Mouse (Mus musculus): ENCODE results near the gene 9530077C05Rik.
A peak's percentile ranks its signal among the peaks of the same experiment; 100 is the strongest.
"Not testable (repeated sequence)": the region's sequence is repeated elsewhere in the genome, so short reads cannot be mapped to it uniquely, and the experiment has no call there.

The 9530077C05Rik gene

GRCm38 (mm10) chr9:22411002-22411857, at the start of gene 9530077C05Rik:
Gene 9530077C05Rik, plus strand, starts transcription at chr9:22411513.
- DNase-seq (ENCODE audit: low spot score): peak; percentile 90

- DNase-seq (ENCODE audit: low spot score): no peak
Measured at GRCm38 (mm10) chr9:22366221-22366620, 45.1 kb upstream of the 9530077C05Rik start.

GRCm38 (mm10) chr9:22366621-22367020, 44.7 kb upstream of the 9530077C05Rik start:
- DNase-seq (ENCODE audit: low spot score): peak; percentile 58

GRCm38 (mm10) chr9:22368030-22368429, 43.3 kb upstream of the 9530077C05Rik start:
- DNase-seq (ENCODE audit: low spot score): peak; percentile 77

GRCm38 (mm10) chr9:22372760-22373159, 38.6 kb upstream of the 9530077C05Rik start:
- peak; percentile 24 for DNase-seq (ENCODE audit: low spot score)

GRCm38 (mm10) chr9:22376086-22376485, 35.2 kb upstream of the 9530077C05Rik start:
- no peak for DNase-seq (ENCODE audit: low spot score)

GRCm38 (mm10) chr9:22385890-22386289, 25.4 kb upstream of the 9530077C05Rik start:
- DNase-seq (ENCODE audit: low spot score): peak; percentile 11

GRCm38 (mm10) chr9:22387901-22388300, 23.4 kb upstream of the 9530077C05Rik start:
- peak; percentile 16 for DNase-seq (ENCODE audit: low spot score)

GRCm38 (mm10) chr9:22388401-22388980, 22.8 kb upstream of the 9530077C05Rik start:
- DNase-seq (ENCODE audit: low spot score): peak; percentile 30

- DNase-seq (ENCODE audit: low spot score): peak; percentile 91
Measured at GRCm38 (mm10) chr9:22389021-22389476, 22.3 kb upstream of the 9530077C05Rik start, which contains the start of gene Anln. Gene Anln, minus strand, starts transcription at chr9:22389188.

- peak; percentile 55 for DNase-seq (ENCODE audit: low spot score)
Measured at GRCm38 (mm10) chr9:22389736-22390245, 21.5 kb upstream of the 9530077C05Rik start.

- DNase-seq (ENCODE audit: low spot score): peak; percentile 7
Measured at GRCm38 (mm10) chr9:22390390-22390789, 20.9 kb upstream of the 9530077C05Rik start.

GRCm38 (mm10) chr9:22394725-22395124, 16.6 kb upstream of the 9530077C05Rik start:
- no peak for DNase-seq (ENCODE audit: low spot score)

GRCm38 (mm10) chr9:22399021-22399420, 12.3 kb upstream of the 9530077C05Rik start:
- DNase-seq (ENCODE audit: low spot score): no peak

GRCm38 (mm10) chr9:22402001-22402400, 9.3 kb upstream of the 9530077C05Rik start:
- no peak for DNase-seq (ENCODE audit: low spot score)

GRCm38 (mm10) chr9:22402976-22403375, 8.3 kb upstream of the 9530077C05Rik start:
- DNase-seq (ENCODE audit: low spot score): no peak

GRCm38 (mm10) chr9:22403501-22403900, 7.8 kb upstream of the 9530077C05Rik start:
- not testable (repeated sequence) for DNase-seq (ENCODE audit: low spot score)

- DNase-seq (ENCODE audit: low spot score): peak; percentile 40
Measured at GRCm38 (mm10) chr9:22405414-22405813, 5.9 kb upstream of the 9530077C05Rik start.

GRCm38 (mm10) chr9:22407633-22408032, 3.7 kb upstream of the 9530077C05Rik start:
- not testable (repeated sequence) for DNase-seq (ENCODE audit: low spot score)

- peak; percentile 57 for DNase-seq (ENCODE audit: low spot score)
Measured at GRCm38 (mm10) chr9:22408344-22408743, 3.0 kb upstream of the 9530077C05Rik start.

GRCm38 (mm10) chr9:22409501-22409900, 1.8 kb upstream of the 9530077C05Rik start:
- DNase-seq (ENCODE audit: low spot score): no peak

- DNase-seq (ENCODE audit: low spot score): no peak
Measured at GRCm38 (mm10) chr9:22416187-22416586, 4.9 kb downstream of the 9530077C05Rik start.

- no peak for DNase-seq (ENCODE audit: low spot score)
Measured at GRCm38 (mm10) chr9:22417547-22417946, 6.2 kb downstream of the 9530077C05Rik start.
